Mouse (Mus musculus): ENCODE data around the gene Disp2. TPM values are rescaled to one million over a fixed set of nuclear protein-coding genes. Genes with fewer than 3 reads are reported as not detected.

Disp2 gene
- total RNA-seq, 4 experiments from 2014 or later: 179 to 192 (median 185) TPM

GRCm38 (mm10) chr2:118783663-118784062, 4.1 kb downstream of the Disp2 start:
- DNase-seq (ENCODE audit: low spot score in 2 of 2): no peak

GRCm38 (mm10) chr2:118786525-118786924, 7.0 kb downstream of the Disp2 start:
- DNase-seq (ENCODE audit: low spot score in 2 of 2): no peak

DNA sequence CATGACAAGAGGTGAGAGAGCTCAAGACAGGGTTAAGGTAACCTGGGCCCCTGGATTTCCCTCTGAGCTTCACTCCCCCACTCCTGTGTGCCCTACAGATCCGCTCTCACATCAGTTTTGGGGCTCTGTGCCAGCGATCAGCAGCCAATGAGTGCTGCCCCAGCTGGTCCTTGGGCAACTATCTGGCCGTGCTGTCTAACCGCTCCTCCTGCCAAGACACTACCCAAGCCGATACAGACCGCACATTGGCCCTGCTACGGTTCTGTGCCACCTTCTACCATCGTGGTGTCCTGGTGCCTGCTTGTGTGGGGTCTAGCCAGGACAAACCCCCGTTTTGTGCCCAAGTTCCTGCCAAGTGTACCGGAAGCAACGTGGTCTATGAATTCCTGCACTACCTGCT, 10.0 kb downstream of the Disp2 start:
- DNase-seq (ENCODE audit: low spot score in 2 of 2): no peak

- DNase-seq (ENCODE audit: low spot score in 2 of 2): no peak
Observed at GRCm38 (mm10) chr2:118790221-118790550, 10.7 kb downstream of the Disp2 start.

DNA sequence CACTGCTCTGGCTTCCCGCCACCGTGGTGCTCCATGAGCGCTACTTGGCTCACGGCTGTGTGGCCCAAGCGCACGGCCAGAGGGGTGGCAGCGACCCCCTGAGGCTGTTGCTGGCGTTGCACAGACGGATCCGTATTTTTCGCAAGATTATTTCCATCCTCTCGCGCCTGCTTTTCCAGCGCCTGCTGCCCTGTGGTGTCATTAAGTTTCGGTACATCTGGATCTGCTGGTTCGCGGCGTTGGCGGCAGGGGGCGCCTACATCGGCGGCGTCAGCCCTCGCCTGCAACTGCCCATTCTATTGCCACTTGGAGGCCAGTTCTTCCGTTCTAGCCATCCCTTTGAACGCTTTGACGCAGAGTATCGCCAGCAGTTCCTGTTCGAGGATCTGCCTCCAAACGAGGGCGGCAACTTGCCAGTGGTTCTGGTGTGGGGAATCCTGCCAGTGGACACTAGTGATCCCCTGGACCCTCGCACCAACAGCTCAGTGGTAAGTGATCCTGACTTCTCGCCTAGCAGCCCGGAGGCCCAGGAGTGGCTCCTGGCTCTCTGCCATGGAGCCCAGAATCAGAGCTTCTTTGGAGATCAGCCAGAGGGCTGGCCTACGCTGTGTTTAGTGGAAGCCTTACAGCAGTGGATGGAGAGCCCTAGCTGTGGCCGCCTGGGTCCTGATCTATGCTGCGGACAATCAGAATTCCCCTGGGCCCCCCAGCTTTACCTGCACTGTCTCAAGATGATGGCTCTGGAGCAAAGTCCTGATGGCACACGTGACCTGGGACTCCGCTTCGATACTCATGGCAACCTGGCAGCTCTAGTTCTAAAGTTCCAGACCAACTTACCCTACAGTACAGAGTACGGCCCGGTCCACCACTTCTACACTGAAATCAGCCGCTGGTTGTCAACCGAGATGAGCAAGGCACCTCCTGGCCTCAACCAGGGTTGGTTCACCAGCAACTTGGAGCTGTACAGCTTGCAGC, 11.3 kb downstream of the Disp2 start:
- peak; percentile 33 to 34 for DNase-seq (ENCODE audit: low spot score in 2 of 2)

DNA sequence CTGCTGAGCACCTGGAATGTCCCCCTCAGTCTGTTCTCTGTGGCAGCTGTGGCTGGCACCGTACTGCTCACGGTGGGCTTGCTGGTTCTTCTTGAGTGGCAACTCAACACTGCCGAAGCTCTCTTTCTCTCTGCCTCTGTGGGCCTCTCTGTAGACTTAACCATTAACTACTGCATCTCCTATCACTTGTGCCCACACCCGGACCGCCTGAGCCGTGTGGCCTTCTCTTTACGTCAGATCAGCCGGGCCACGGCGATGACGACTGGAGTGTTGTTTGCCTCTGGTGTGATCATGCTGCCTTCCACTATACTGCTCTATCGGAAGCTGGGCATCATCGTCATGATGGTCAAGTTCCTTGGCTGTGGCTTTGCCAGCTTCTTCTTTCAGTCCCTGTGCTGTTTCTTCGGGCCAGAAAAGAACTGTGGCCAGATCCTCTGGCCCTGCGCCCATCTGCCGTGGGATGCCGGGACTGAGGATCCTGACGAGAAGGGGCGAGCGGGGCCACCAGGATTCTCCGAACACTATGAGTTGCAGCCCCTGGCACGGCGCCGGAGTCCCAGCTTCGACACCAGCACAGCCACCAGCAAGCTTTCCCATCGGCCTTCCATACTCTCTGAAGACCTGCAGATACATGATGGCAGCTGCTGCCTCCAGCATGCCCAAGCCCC, 12.2 kb downstream of the Disp2 start:
- DNase-seq (ENCODE audit: low spot score in 2 of 2): no peak

GRCm38 (mm10) chr2:118792259-118792613, 12.7 kb downstream of the Disp2 start:
- DNase-seq (ENCODE audit: low spot score in 2 of 2): no peak

- no peak for DNase-seq (ENCODE audit: low spot score in 2 of 2)
Observed at GRCm38 (mm10) chr2:118793636-118794035, 14.1 kb downstream of the Disp2 start.

- DNase-seq (ENCODE audit: low spot score in 2 of 2): no peak
Observed at GRCm38 (mm10) chr2:118802542-118803118, 23.1 kb downstream of the Disp2 start.

- DNase-seq (ENCODE audit: low spot score in 2 of 2): no peak
Observed at GRCm38 (mm10) chr2:118804474-118804873, 25.0 kb downstream of the Disp2 start.

- DNase-seq (ENCODE audit: low spot score in 2 of 2): no peak
Observed at GRCm38 (mm10) chr2:118805137-118805536, 25.6 kb downstream of the Disp2 start.

- no peak for DNase-seq (ENCODE audit: low spot score in 2 of 2)
Observed at GRCm38 (mm10) chr2:118805756-118806155, 26.2 kb downstream of the Disp2 start.

- peak in 1 of 2 experiments; percentile 49 for DNase-seq (ENCODE audit: low spot score in 2 of 2)
Observed at GRCm38 (mm10) chr2:118806860-118807259, 27.3 kb downstream of the Disp2 start.

GRCm38 (mm10) chr2:118810861-118811260, 31.3 kb downstream of the Disp2 start:
- DNase-seq (ENCODE audit: low spot score in 2 of 2): no peak

DNA sequence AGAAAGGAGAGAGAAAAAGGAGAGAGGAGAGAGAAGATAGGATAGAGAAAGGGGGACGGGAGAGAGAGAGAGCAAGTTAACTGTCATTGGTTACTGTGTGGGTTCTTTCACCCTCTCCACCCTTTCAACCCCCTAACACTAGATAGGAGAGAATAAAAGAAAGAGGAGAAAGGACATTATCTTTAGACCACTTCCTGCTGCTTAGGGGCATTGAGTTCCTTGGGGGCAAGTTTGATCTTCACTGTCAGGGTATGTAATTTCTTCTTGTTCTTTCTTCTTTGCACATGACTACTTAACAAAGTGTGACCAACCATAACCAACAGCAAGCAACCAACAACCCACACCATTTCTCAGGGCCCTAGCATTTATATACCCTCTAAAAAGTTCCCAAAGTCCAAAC, 33.2 kb downstream of the Disp2 start:
- DNase-seq (ENCODE audit: low spot score in 2 of 2): no peak

- peak; percentile 56 to 82 for DNase-seq (ENCODE audit: low spot score in 2 of 2)
Observed at GRCm38 (mm10) chr2:118813981-118814836, 34.7 kb downstream of the Disp2 start, which contains the start of gene Knstrn. Gene Knstrn, plus strand, starts transcription at chr2:118814003.

GRCm38 (mm10) chr2:118822800-118823199, 43.3 kb downstream of the Disp2 start:
- no peak for DNase-seq (ENCODE audit: low spot score in 2 of 2)

GRCm38 (mm10) chr2:118824396-118824795, 44.9 kb downstream of the Disp2 start:
- no peak for DNase-seq (ENCODE audit: low spot score in 2 of 2)

DNA sequence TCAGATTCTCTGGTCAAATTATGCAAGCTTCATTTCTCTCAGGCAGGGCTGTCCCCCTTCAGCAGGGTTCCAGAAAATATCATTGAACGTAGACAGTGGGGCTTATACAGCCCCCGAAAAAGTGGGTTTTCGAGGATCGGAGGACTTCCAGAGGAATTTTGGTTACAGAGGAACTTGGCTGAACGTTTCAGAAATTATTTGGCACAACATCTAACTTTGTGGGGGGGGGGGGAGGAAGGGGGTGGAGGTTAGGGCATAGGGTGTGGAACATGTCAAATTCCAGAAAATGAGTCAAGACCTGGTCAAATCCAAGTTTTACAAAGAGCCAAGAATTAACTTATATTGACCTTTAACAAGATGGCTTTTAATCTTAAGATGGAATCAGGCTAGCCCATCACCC, 49.6 kb downstream of the Disp2 start:
- no peak for DNase-seq (ENCODE audit: low spot score in 2 of 2)

GRCm38 (mm10) chr2:118834061-118834460, 54.5 kb downstream of the Disp2 start:
- DNase-seq (ENCODE audit: low spot score in 2 of 2): no peak

DNA sequence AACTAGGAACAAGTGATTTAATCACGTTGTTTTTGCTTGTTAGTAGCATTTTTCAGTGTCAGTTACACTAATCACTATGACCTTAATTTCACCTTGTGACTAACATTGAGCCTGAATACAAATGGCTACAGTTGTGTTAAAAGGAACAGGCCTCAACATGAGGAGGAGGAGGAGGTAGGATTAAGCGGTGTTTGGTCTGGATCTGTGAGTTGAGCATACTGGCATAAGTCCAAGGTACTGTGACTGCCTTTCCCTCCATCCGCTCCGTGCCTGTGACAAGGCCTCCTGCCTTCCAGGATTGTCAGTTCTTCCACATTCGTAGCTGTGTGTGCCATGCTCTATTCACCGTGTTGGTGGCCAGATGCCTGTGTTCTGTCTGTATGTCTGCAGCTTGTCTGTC, 55.6 kb downstream of the Disp2 start:
- no peak for DNase-seq (ENCODE audit: low spot score in 2 of 2)
